In genomic region chr14:11232086-11232485, GRCm38 (mm10) we compare ENCODE assay signal across 23 mouse cellular contexts.
"Had no signal": no experiment of that assay in that cellular context is flagged by ENCODE, and none has a peak within 500 bp of the region (broad histone marks: within the 10 kb centered on the region; RNA-seq: fewer than 3 reads in every experiment).

No protein-coding gene starts in this region.

- H3K36me3 ChIP-seq: heart, embryonic 10.5 days; heart, embryonic 12.5 days; hindbrain, embryonic 13.5 days; hindbrain, embryonic 15.5 days; kidney, embryonic 15.5 days; limb, embryonic 10.5 days; limb, embryonic 12.5 days; liver, embryonic 13.5 days; liver, embryonic 15.5 days had no signal

- H3K27ac ChIP-seq: gastrocnemius, adult 2 months; heart, embryonic 10.5 days; hindbrain, embryonic 13.5 days; hindbrain, embryonic 15.5 days; hindbrain, postnatal 0 days; kidney, embryonic 15.5 days; kidney, postnatal 0 days; limb, embryonic 10.5 days; limb, embryonic 12.5 days; liver, embryonic 13.5 days; liver, embryonic 15.5 days had no signal

- H3K27me3 ChIP-seq: heart, embryonic 12.5 days; hindbrain, embryonic 13.5 days; hindbrain, embryonic 15.5 days; kidney, embryonic 15.5 days; limb, embryonic 12.5 days; liver, embryonic 13.5 days; liver, embryonic 15.5 days had no signal

- H3K4me3 ChIP-seq: gastrocnemius, adult 2 months; heart, embryonic 10.5 days; heart, embryonic 12.5 days; hindbrain, embryonic 13.5 days; hindbrain, embryonic 15.5 days; kidney, embryonic 15.5 days; limb, embryonic 10.5 days; limb, embryonic 12.5 days; liver, embryonic 13.5 days; liver, embryonic 15.5 days had no signal

- H3K9me3 ChIP-seq: heart, embryonic 10.5 days; heart, embryonic 12.5 days; hindbrain, embryonic 15.5 days; kidney, embryonic 15.5 days; limb, embryonic 10.5 days; liver, embryonic 13.5 days; liver, embryonic 15.5 days had no signal

- DNase-seq: gastrocnemius, adult 2 months; gastrocnemius, postnatal 10 days; gastrocnemius, postnatal 25 days; heart, adult 18-20 months; heart, postnatal 10 days; heart, postnatal 4 days; kidney, adult 11 months; kidney, adult 2 months; kidney, adult 9 months; kidney, postnatal 14 days; kidney, postnatal 36 days; liver; liver, embryonic 13.5 days had no signal

- H3K4me1 ChIP-seq: heart, embryonic 10.5 days; heart, embryonic 12.5 days; hindbrain, embryonic 13.5 days; hindbrain, embryonic 15.5 days; kidney, embryonic 15.5 days; liver, embryonic 13.5 days; liver, embryonic 15.5 days had no signal
